Mouse (Mus musculus) stomach, postnatal 0 days (tissue): ENCODE data around the gene Man2a1.

Experiments
- CTCF ChIP-seq: IDR thresholded peaks from 2 replicates; pipeline ENCODE4 v1.5.1; 2016; ENCODE audit warnings: antibody characterized with exemption, low read depth, mild to moderate bottlenecking, moderate library complexity
- EP300 ChIP-seq: optimal IDR thresholded peaks from 2 replicates; pipeline ENCODE3; 2016; ENCODE audit warnings: antibody characterized with exemption

DNA sequence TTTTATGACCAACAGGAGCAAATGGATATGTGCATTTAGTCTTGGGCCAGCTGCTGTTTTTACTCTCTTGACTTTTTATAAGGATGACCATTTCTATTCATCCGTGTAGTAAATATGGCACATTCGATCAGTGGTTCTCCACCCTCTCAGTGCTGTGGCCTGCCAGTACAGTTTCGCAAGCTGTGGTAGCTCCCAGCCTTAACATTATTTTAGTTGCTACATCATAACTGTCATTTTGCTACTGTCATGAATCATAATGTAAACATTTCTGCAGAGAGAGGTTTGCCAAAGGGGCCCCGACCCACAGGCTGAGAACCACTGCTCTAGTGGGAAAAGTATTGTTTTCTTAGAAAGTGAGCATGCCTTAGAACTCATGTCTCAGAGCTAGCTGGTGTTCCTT lies 59.1 kb downstream of the Man2a1 start:
- TF ChIP-seq CTCF, result no peak
- no peak for TF ChIP-seq EP300
